Mouse (Mus musculus): Measurements from ENCODE around the gene Gm17268.

DNA sequence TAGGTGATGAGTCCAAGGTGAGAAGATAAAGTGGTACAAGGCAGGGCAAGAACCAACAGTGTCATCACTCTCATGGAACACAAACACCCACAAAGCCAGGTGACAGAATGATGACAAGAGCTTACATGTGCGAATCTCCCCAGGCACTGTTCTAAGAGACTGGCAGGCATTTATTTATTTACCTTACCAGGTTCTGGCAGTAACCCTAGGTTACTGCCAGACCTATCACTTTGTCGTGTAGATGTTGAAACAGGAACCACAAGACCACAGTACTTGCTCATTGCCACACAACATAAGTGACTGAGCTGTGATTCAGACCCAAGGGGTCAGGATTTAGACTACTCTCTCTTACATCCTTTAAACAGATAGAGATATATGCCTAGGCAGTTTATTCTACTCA is 23.3 kb downstream of the Gm17268 start:
- TF ChIP-seq CTCF (IDR thresholded peaks at IDR 0.05; ENCODE audit: low read depth), result no peak
- no peak for TF ChIP-seq EP300 (optimal IDR thresholded peaks at IDR 0.05)

All from stomach, postnatal 0 days (tissue).